Mouse (Mus musculus) heart, embryonic 10.5 days (tissue): Measurements from ENCODE around the gene Dcps. TPM values are rescaled to one million over a fixed set of nuclear protein-coding genes. Genes with fewer than 3 reads are reported as not detected.
"Not testable (repeated sequence)": the region's sequence is repeated elsewhere in the genome, so short reads cannot be mapped to it uniquely, and the experiment has no call there.

Source experiments
- DNase-seq: peaks from one replicate; pipeline ENCODE4 v3.0.0-alpha.2; 2017; ENCODE audit warnings: low spot score
- H3K27ac ChIP-seq: fragments of 300-500 bp; sonication (generic); 2 replicates; pipeline ENCODE4 v1.5.1; 2016; ENCODE audit warnings: mild to moderate bottlenecking
- H3K27me3 ChIP-seq: fragments of 300-500 bp; sonication (generic); 2 replicates; pipeline ENCODE4 v1.6.1; 2016; ENCODE audit warnings: mild to moderate bottlenecking; ENCODE audit not compliant: poor library complexity, insufficient read depth, severe bottlenecking
- H3K36me3 ChIP-seq: fragments of 300-500 bp; sonication (generic); 2 replicates; pipeline ENCODE4 v1.6.1; 2016; ENCODE audit warnings: mild to moderate bottlenecking, moderate library complexity
- H3K4me1 ChIP-seq: fragments of 300-500 bp; sonication (generic); 2 replicates; pipeline ENCODE4 v1.6.1; 2016; ENCODE audit warnings: mild to moderate bottlenecking
- H3K4me3 ChIP-seq: fragments of 300-500 bp; sonication (generic); 2 replicates; pipeline ENCODE4 v1.5.1; 2016; ENCODE audit warnings: mild to moderate bottlenecking, moderate library complexity
- H3K9me3 ChIP-seq: fragments of 300-500 bp; sonication (generic); 2 replicates; pipeline ENCODE4 v1.6.1; 2016; ENCODE audit warnings: mild to moderate bottlenecking, moderate library complexity
- WGBS: fragments of 180-500 bp; shearing (Covaris S2); methylation state at CpG from one replicate; pipeline ENCODE4 v1.1.7; 2016; 5-methylcytosine and 5-hydroxymethylcytosine counted together
- polyA plus RNA-seq: library from polyadenylated mRNA; unstranded; fragments of >200 nt; fragmentation: Nextera tagmentation; extraction: Ambion mirVana; gene quantifications from 2 replicates; pipeline ENCODE4 v1.2.1, GENCODE M21; 2016

The Dcps gene
- polyA plus RNA-seq, 1 experiment from 2014 or later = 81.9 TPM

DNA sequence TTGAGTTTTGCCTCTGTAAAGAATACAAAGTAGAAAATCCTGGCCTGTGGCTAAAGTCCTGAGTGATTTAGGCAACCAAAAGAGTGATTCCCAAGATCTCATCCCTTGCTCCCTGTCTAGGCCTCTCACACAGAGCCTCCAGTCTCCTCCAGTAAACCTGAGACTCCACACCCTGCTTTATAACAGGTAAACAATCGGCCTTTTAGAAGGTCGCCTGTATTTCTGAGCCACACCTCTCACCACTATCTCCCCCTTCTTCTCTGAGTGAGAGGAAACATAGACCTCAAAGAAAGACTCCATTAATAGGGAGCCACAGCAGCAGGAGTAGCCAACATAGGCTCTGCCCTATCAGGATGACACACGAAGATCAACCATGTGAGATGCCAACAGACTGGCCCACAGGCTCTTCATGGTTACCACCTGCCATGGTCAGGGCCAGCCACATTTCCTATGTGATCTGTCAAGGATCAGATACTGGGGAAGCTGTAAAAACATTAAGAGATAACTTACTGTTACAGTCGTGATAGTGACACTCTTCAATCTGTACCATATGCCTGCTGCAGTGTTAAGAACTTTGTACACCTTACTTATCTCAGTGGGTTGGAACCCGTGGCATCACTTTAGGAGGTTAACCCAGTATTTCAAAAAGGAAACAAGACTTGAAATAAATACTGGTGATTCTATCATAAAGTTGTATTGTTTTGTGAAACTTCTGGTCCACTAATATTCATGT, 11.6 kb downstream of the Dcps start:
- peaks cover 11% of the 10 kb centered on the region; the same call in 1 of the 2 replicates for H3K36me3 ChIP-seq
- no peaks in the 10 kb centered on the region for H3K4me1 ChIP-seq
- H3K9me3 ChIP-seq = no peaks in the 10 kb centered on the region
- no peak for DNase-seq
- H3K27ac ChIP-seq = no peak overlapping the region
- H3K27me3 ChIP-seq = no peaks in the 10 kb centered on the region
- H3K4me3 ChIP-seq = no peak overlapping the region
- WGBS = 65% methylated on average over 5 of the region's 5 CpGs

DNA sequence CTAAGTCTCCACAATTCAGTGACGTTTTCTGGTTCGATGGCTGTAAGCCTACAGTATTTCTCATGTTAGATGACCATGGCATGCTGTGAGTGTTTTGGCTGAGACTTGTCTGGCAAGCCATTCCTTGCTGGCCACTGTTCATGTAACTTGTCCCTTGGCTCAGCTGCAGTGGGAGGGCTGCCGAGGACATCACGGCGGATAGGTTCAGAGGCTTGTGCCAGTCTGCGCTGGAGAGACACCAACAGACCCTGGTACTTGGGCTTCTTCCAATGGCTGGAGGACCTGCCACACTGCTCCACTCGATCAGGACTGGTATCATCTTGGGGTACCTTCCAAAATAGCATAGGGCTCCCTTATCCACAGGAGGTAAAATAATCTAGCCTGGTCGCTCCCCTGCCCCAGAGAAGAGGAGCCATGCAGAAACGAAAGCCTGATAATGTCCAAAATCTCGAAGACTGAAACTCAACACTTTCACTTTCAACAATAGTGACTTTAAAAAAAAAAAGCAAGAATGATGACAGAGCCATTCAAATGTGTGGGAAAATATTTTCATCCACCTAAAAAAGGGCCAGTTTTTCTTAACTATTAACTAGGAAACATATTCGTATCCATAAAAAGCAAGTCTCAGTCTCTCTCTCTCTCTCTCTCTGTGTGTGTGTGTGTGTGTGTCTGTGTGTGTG, 12.7 kb downstream of the Dcps start:
- Histone ChIP-seq H3K27me3 (no peaks in the 10 kb centered on the region), H3K36me3 (peaks cover 4% of the 10 kb centered on the region; the same call in 1 of the 2 replicates), H3K4me3 (no peak overlapping the region), H3K27ac (no peak overlapping the region), H3K4me1 (no peaks in the 10 kb centered on the region), H3K9me3 (no peaks in the 10 kb centered on the region)
- WGBS = 87% methylated on average over 11 of the region's 11 CpGs
- no peak for DNase-seq

DNA sequence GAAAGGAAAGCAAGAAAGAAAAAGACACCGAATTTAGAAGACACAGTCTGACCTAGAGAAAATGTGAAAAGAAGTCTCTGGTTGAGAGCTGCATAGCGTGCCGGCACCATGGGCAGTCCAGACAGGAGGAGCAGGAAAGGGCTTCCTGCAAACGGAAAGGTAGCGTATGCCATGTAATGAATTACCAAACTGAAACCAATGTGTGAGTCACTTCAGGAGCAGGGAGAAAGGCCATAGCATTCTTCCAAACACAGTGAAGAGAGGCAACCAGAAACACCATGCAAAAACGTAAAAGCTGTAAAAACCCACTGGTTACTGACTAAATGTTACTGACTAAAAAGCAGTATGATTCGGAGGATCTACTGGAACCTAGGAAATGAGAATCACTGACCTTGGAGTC, 14.1 kb downstream of the Dcps start:
- peaks cover 4% of the 10 kb centered on the region; the same call in 1 of the 2 replicates for H3K36me3 ChIP-seq
- H3K27me3 ChIP-seq = no peaks in the 10 kb centered on the region
- 89% methylated on average over 7 of the region's 7 CpGs for WGBS
- H3K4me3 ChIP-seq = no peak overlapping the region
- H3K9me3 ChIP-seq = no peaks in the 10 kb centered on the region
- DNase-seq = no peak
- no peak overlapping the region for H3K27ac ChIP-seq
- peaks cover 4% of the 10 kb centered on the region; the same call in 1 of the 2 replicates for H3K4me1 ChIP-seq

DNA sequence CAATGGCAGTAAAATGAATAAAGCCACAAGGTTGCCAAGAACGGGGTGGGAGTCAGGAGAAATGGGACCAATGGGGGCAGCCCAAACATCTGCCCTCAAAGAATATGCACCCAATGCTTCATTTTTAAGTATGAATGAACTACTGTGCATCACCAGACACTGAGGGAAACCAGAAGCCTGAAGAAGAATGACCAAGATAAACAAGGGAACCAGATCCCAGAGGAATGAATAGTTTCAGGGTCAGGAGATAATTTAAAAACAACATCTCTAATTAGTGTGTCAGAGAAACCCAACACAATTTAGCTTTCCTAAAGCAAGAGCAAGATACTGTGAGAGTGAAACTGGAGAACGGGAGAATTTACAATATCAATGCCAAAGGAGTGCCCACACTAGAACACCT, 15.2 kb downstream of the Dcps start:
- Histone ChIP-seq H3K36me3 (peaks cover 4% of the 10 kb centered on the region; the same call in 1 of the 2 replicates), H3K9me3 (no peaks in the 10 kb centered on the region), H3K27ac (no peak overlapping the region), H3K4me1 (peaks cover 6% of the 10 kb centered on the region; the same call in 1 of the 2 replicates), H3K27me3 (no peaks in the 10 kb centered on the region), H3K4me3 (no peak overlapping the region)
- no peak for DNase-seq
- WGBS = 59% methylated on average over 2 of the region's 2 CpGs

DNA sequence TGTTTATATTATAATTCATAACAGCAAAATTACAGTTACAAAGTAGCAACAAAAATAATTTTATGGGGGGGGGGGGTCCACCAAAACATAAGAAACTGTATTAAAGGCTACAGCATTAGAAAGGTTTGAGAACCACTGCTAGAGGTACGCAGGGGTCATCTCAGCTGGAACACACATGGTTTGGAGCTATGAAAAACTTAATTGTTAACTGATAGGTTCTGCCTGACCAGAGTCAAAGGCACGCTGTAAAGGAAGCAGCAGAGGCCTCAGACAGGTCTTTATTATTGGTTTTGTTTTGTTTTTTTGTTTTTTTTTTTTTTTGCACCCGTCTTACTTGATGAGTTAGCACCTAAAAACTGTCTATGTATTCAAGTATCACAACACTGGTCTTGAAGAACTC, 17.4 kb downstream of the Dcps start:
- Histone ChIP-seq H3K4me1 (peaks cover 6% of the 10 kb centered on the region; the same call in 1 of the 2 replicates), H3K36me3 (no peaks in the 10 kb centered on the region; the same call in 1 of the 2 replicates), H3K27me3 (no peaks in the 10 kb centered on the region), H3K4me3 (no peak overlapping the region), H3K27ac (no peak overlapping the region), H3K9me3 (no peaks in the 10 kb centered on the region)
- 86% methylated on average over 3 of the region's 3 CpGs for WGBS
- no peak for DNase-seq

DNA sequence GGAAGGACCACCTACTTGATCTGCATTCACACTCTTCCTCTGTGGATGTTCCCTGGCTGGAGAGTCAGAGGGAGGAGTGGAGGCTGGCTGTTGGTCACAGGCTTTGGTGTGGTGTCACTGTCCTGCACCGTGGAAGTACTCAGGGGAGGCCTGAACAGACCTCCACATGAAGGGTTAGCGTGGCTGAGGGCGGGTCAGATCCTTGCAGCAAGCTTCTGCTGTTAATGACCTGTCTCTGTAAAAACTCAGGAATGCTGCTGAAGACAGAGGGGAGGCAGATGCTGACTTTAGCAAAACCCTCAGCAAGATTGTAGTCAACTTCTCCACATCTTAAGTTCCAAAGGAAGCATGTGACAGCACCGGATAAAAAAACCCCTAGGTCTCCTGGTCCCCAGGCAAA, 19.0 kb downstream of the Dcps start:
- H3K36me3 ChIP-seq = no peaks in the 10 kb centered on the region
- H3K27me3 ChIP-seq = no peaks in the 10 kb centered on the region
- H3K9me3 ChIP-seq = no peaks in the 10 kb centered on the region
- no peak for DNase-seq
- peaks cover 6% of the 10 kb centered on the region; the same call in 1 of the 2 replicates for H3K4me1 ChIP-seq
- H3K27ac ChIP-seq = no peak overlapping the region
- H3K4me3 ChIP-seq = no peak overlapping the region
- WGBS = 67% methylated on average over 4 of the region's 4 CpGs

DNA sequence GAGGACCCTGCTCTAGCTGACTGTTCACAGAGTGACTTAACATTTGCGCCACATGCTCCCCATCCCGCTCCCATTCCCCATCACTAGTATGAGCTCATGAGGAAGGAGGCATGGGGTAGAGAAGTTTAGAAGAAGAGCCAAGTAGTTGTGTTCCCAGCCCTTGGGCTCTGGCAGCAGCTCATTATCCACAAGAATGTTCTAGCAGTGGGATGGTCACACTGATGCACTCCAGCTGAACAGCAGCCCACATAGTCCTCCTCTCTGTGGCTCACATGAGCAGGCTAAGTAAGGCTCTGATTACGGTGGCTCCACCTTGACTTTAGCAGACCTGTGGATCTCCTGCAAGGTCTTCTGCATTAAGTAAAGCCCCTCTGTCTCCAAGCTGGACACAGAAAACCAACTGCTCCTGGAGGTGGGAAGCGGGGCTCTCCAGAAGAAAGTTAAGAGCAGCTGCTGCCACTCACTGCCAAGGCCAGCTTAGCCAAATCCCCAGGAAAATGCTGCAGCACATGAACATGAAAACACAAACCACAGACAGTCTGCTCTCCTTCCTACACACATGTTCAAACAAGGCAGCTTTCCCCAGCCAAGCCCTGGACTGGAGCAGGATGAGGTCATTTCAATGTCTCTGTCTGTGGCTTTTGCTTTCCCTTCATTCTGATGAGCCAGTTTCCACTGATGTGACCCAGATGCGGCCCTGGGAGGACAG, 19.7 kb downstream of the Dcps start:
- Histone ChIP-seq H3K4me3 (no peak overlapping the region), H3K27me3 (no peaks in the 10 kb centered on the region), H3K36me3 (no peaks in the 10 kb centered on the region), H3K9me3 (no peaks in the 10 kb centered on the region), H3K4me1 (peaks cover 6% of the 10 kb centered on the region; the same call in 1 of the 2 replicates), H3K27ac (no peak overlapping the region)
- no peak for DNase-seq
- 89% methylated on average over 5 of the region's 5 CpGs for WGBS

DNA sequence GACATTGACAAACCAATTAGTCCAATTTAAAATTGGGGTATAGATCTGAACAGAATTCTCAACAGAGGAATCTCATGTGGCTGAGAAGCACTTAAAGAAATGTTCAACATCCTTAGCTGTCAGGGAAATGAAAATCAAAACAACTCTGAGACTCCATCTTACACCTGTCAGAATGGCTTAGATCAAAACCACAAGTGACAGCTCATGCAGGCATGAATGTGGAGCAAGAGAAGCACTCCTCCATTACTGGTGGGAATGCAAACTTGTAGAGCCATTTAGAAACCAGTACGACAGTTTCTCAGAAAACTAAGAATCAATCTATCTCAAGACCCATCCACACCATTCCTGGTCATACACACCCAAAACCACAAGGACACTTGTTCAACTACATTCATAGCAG, 22.9 kb downstream of the Dcps start:
- no peaks in the 10 kb centered on the region for H3K27me3 ChIP-seq
- DNase-seq = no peak
- H3K9me3 ChIP-seq = no peaks in the 10 kb centered on the region

DNA sequence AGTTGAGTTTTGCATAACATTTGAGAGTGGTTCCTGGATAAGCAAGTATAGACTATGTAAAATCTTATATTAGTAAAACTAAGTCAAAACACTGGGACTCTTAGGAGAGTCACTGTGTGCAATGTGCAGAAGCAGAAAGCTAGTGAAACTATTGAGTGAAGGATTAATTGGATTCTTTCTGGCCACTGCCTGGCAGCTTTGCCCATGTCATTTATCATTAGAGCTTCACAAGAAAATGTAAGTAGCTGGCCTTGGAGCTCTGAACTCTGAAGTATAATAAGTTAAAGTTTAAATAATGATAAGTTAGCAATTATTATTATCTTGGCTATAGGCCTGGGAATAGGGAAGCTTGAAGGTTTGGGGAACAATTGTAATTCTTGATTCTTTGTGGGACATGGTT, 27.0 kb downstream of the Dcps start:
- H3K27me3 ChIP-seq, H3K4me3 ChIP-seq, DNase-seq, H3K27ac ChIP-seq, H3K4me1 ChIP-seq, H3K36me3 ChIP-seq, H3K9me3 ChIP-seq: not testable (repeated sequence)

More for the DNA sequence above, 22.9 kb downstream of the Dcps start:
- no peaks in the 10 kb centered on the region for H3K36me3 ChIP-seq
- peaks cover 6% of the 10 kb centered on the region; the same call in 1 of the 2 replicates for H3K4me1 ChIP-seq
- no peak overlapping the region for H3K4me3 ChIP-seq
- WGBS = 85% methylated on average over 1 of the region's 1 CpGs
- no peak overlapping the region for H3K27ac ChIP-seq

DNA sequence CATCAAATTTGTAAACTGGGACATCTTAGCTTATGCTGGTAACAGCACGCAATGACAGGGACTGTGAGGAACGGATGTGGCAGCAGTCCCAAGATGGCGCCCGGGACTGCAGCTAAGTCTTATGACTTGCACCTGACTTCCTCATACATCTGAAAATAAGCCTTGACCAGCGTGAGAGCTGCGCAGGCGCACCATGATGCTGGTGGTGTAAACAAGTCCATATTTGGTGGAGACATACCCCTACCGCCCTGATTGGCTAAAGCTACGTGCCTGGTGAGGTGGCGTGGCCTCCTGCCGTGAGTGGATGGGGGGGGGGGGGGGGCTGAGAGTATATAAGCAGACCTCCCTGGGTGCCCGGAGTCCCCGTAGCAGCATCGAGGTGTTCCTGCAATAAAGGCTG, 28.6 kb downstream of the Dcps start:
- H3K27ac ChIP-seq, H3K4me1 ChIP-seq, DNase-seq, H3K27me3 ChIP-seq, H3K9me3 ChIP-seq, H3K36me3 ChIP-seq, H3K4me3 ChIP-seq: not testable (repeated sequence)
- 95% methylated on average over 14 of the region's 14 CpGs for WGBS

DNA sequence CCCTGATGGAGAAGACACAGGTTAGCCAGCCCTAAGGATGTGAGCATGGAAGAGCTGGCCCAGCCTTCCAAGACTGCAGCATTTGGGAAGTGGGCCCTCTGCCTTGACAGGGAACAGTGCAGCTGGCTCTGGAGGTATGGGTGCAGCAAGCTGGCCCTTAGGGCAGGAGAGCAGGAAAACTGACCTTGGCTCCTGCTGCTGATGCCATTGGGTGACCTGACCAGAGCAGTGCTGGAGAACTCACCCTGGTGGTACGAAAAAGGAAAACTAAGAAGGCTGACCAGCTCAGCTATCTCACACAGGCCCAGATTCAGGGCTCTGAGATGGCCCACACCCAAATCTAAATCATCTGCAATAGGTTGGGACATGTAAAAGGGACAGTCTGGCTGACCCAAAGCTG, 30.0 kb downstream of the Dcps start:
- no peak for DNase-seq
- WGBS = 88% methylated on average over 1 of the region's 1 CpGs
- no peak overlapping the region for H3K4me3 ChIP-seq
- peaks cover 9% of the 10 kb centered on the region for H3K4me1 ChIP-seq
- no peaks in the 10 kb centered on the region for H3K36me3 ChIP-seq
- H3K27me3 ChIP-seq = no peaks in the 10 kb centered on the region
- H3K9me3 ChIP-seq = no peaks in the 10 kb centered on the region
- no peak overlapping the region for H3K27ac ChIP-seq

DNA sequence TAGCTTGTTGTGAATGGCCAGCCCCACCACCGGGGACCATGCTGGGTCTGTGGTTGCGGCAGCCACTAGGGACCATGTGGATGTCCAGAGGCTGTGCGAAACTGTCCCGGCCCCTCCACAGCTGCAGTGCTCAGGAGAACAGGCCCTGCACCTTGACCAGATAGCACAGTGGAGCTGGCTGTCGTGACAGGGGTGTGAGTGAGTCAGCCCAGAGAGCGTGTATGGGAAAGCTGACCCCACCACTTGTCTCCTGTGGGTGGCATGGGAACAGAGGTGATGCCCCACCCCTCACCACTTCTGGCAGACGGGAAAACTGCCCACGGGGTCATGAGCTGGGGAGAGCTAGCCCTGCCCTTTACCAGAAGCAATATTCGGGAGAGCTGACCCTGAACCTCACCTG, 30.7 kb downstream of the Dcps start:
- 70% methylated on average over 9 of the region's 9 CpGs for WGBS

DNA sequence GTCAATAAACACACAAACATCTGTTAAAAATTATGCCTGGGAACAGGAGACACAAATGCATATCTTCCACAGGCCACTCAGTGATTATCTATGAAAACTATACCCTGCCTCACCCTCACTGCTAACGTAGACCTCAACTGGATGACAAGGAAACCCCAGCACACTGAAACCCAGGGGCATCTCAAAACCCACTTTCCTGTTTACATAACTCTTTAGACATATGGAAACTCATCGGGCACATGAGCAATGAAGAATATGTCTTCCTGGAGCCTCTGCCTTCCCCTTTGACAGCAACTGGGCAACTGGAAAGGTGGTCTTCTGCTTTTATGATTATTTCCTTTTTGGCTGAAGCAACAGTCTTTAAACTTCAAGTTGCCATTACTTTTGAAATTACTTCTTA, 33.6 kb downstream of the Dcps start:
- no peak overlapping the region for H3K4me3 ChIP-seq
- no peak for DNase-seq
- H3K36me3 ChIP-seq = no peaks in the 10 kb centered on the region
- no peaks in the 10 kb centered on the region for H3K9me3 ChIP-seq
- peaks cover 9% of the 10 kb centered on the region for H3K4me1 ChIP-seq
- H3K27me3 ChIP-seq = no peaks in the 10 kb centered on the region
- no peak overlapping the region for H3K27ac ChIP-seq
- 72% methylated on average over 2 of the region's 2 CpGs for WGBS

More for the DNA sequence above, 30.7 kb downstream of the Dcps start:
- no peak for DNase-seq
- peaks cover 9% of the 10 kb centered on the region for H3K4me1 ChIP-seq
- H3K4me3 ChIP-seq = no peak overlapping the region
- H3K27ac ChIP-seq = no peak overlapping the region
- no peaks in the 10 kb centered on the region for H3K9me3 ChIP-seq
- H3K36me3 ChIP-seq = no peaks in the 10 kb centered on the region
- H3K27me3 ChIP-seq = no peaks in the 10 kb centered on the region
